Mouse (Mus musculus) brain, adult 10 weeks (tissue): ENCODE measurements around the gene Tcp1. TPM values are rescaled to one million over a fixed set of nuclear protein-coding genes. Genes with fewer than 3 reads are reported as not detected.

Experiments
- polyA plus RNA-seq: library from polyadenylated mRNA; stranded (reverse); fragments of 350-450 nt; fragmentation: Illumina TruSeq; extraction: RNeasy Lipid Tissue Mini Kit (QIAGEN cat#74804); gene quantifications from one replicate; pipeline ENCODE4 v1.2.3, GENCODE M21; 2015; ENCODE audit warnings: low read depth, low replicate concordance

Gene Tcp1
- polyA plus RNA-seq = 267 TPM

DNA sequence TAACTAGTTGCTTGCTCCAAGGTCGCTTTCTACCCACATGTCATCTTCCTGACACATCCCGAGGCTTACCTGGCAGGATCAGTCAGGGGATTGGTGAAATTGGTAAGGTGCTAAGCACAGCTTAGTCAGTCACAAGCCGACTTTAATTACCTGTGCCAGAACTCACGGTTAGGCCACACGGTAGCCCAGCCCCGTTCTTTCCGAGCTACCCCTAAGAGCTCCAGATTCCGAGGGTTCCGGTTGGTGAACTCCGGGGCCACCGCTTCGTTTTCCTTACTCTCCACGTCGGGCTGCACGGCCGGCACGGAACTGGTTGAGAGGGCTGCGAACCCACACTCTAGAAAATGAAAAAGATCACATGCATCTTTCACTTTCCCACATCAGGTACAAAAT, at the start of gene Tcp1:
Gene Tcp1 (plus strand): TSS at position 214 of the 393 bp plus-strand sequence.

DNA sequence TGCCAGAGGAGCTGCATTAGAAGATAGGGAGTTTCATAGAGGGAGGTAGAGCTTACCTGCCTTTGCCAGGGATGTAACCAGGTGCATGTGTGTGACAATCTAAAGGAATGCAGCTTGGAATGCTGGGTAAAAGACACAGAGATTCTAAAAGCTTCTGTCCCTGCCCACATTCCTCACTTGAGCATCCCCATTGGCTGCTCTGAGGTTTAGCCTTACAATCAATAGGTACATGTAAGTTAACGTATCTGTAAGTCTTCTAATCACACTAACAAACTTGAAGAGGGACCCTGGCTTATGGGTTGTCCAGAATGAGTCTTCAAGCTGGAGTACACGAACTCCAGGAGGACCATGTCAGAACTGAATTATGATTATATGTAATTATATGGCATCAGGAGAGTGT, 47.5 kb upstream of the Tcp1 start, which contains the start of gene Mas1:
Gene Mas1 (minus strand): TSS at position 101 of the 400 bp plus-strand sequence.

DNA sequence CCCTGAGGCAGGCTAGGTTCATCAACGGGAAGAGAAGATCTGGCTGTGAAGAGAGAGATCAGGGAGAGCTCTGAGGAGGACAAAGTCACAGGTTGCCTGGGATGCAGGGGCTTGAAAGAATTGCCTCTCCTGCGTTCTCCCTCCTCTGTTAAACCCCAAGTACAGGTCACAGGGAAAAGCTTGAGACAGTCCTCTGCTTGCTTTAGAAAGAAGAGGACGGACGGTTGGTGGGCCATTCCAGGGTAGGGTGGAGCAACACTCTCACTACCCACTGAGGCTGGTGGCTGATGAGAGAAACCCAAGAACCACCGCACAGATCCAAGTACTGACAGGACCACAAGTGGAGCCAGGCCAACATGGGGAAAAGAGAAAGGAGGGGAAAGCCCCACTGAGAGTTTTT, 39.8 kb upstream of the Tcp1 start, which contains the start of gene Mrgprh:
Gene Mrgprh (plus strand): TSS at position 301 of the 400 bp plus-strand sequence.

DNA sequence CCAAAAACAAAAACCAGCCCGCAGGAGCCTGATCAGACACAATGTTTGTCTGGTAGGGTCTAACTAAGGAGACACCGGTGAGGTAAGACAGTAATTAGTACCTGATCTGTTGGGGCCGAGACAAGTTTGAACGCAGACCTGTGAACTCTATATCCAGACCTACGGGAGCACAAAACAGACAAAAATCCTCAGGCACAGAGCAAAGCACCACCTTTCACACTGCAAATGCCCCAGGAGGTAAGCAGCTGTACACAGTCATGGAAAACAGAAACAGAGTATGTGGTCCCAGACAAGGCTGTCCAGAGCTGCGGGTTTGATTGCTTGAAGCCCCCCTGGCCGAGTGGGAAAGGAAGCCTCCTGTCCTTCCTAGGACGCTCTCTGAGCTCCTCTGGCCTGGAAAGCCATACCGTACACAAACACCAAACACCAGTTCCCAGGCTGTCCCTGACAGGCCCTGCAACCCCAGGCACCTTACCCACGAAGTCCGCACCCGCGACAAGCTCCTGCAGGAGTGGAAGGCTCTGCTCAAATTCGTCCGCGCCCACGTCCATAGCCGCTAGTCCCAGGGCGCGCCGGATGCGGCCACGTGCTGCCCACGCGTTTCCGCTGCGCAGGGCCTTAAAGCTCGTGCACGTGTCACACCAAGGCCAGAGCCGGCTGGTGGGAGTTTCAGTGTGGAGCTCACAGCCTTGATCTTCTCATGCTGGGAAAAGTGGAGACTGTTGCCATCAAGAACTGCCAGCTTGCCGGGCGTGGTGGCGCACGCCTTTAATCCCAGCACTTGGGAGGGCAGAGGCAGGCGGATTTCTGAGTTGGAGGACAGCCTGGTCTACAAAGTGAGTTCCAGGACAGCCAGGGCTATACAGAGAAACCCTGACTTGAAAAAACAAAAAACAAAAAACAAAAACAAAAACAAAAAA, 5.9 kb upstream of the Tcp1 start, which contains the start of gene Pnldc1:
Gene Pnldc1 (minus strand): TSS at position 870 of the 920 bp plus-strand sequence.

DNA sequence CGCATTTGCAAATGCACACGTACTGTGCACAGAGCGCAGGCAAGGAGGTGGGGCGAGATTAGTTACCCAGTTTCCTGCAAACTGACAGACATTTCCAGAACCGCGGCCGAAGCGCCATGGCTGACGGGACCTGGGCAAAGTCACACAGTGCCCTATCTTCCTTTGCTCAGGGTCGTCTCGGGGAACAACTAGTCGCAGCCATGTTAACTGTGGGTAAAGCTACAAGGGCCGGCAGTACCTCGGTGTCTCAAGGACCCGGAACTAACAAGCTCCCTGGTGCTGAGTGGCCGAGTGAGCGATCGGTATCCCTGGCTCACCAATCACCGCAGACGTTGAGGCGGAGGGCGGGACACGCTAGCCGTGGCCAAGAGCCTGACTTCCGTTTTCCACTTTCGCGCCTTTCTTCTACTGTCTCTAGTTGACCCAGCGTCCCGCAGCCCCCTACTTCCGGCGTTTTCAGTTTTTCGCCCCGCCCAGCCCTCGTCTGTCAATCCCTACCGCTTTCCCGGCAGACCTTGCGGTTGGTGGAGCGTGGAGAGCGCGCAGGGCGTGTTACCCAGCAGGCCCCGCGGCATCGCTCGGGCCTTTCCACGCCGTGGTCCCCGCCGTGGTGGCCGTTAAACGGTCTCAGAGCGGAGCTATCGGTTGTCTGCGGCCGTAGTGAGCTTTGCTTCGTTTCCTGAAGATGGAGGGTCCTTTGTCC, 531 bp downstream of the Tcp1 start, which contains the start of gene Mrpl18:
Gene Mrpl18 (minus strand): TSS at position 465 of the 703 bp plus-strand sequence.

DNA sequence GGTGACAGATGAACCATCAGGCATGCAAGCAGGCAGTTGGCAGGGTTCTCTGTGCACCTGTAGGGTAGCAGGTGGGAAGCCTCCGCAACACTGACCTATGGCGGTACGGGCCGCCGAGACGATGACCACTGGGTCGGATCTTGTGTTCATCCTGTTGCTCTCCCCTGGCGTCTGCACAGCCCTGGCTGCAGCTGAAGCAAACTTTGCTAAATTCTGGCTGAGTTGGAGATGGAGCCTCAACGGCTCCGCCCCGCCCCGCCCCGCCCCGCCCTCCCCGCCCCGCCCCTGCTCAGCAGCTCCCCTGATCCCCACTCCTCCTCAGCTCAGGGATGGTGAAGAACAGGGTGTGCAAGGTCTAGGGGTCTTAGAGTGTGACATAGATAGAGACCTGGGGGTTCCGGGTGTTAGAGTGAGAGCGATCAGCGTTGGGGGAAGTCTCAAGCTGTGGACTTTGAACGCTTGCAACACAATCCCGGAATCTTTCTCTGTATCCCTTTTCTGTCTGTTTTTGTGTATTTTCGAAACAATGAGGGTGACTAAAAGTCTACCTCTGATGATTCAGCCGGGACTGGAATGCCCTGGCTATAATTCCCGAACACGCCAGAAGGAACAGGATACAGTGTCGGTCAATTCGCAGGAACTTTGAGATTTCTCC, 24.8 kb downstream of the Tcp1 start, which contains the start of gene Acat3:
Gene Acat3 (minus strand): TSS at position 450 of the 655 bp plus-strand sequence.

DNA sequence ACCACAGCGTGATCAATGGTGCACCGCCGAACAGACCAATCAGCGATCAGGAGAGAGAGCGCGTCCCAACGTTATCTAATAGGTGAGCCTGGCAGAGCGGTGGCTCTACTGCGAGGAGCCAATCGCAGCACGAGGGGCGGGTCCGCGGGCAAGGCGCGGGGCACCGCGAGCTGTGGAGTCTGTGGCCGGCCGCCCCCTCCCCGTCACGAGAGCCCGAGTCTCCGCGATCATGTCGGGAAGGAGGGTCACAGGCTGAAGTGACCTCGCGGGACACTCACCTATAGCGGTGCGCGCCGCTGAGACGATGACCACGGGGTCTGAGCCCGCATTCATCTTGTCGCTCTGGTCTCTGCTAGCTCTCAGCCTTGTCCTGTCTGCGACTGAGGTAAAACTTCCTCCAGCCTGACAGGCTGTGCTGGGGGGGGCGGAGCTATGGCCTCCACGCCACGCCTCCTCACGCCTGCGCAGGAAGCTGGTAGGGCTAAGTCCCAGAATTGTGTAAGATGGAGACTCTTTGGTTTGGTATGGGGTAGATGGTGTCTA, 44.9 kb downstream of the Tcp1 start, which contains the start of gene Acat2:
Gene Acat2 (minus strand): TSS at position 417 of the 543 bp plus-strand sequence.

Other genes with a start within 250 kb of the Tcp1 start
- gene Slc22a1, start 239.9 kb upstream of the Tcp1 start, polyA plus RNA-seq = not detected
- gene Igf2r, start 146.0 kb upstream of the Tcp1 start, polyA plus RNA-seq = 8.9 TPM
- 21.5 TPM for gene Mas1, start 47.6 kb upstream of the Tcp1 start, polyA plus RNA-seq
- gene Mrgprh, start 39.7 kb upstream of the Tcp1 start, polyA plus RNA-seq = not detected
- gene Pnldc1, start 5.5 kb upstream of the Tcp1 start, polyA plus RNA-seq = 0.79 TPM
- gene Mrpl18, start 644 bp downstream of the Tcp1 start, polyA plus RNA-seq = 80.3 TPM
- gene Acat3, start 24.9 kb downstream of the Tcp1 start, polyA plus RNA-seq = 8.3 TPM
- 56.4 TPM for gene Acat2, start 45.0 kb downstream of the Tcp1 start, polyA plus RNA-seq
- 71.9 TPM for gene Wtap, start 78.5 kb downstream of the Tcp1 start, polyA plus RNA-seq
- 143 TPM for gene Sod2, start 91.1 kb downstream of the Tcp1 start, polyA plus RNA-seq
- gene Gpr31b, start 136.6 kb downstream of the Tcp1 start, polyA plus RNA-seq = not detected
- not detected for gene Tcp10b, start 145.4 kb downstream of the Tcp1 start, polyA plus RNA-seq
- not detected for gene Unc93a, start 216.1 kb downstream of the Tcp1 start, polyA plus RNA-seq